Mouse (Mus musculus) kidney, embryonic 16.5 days (tissue): ENCODE measurements around the gene Rgs16. TPM values are rescaled to one million over a fixed set of nuclear protein-coding genes. Genes with fewer than 3 reads are reported as not detected.

Source experiments
- ATAC-seq: fragments of 200-750 bp; cut with Nextera tagmentation; 2 replicates; pipeline ENCODE4 v1.8.0; 2017; ENCODE audit warnings: moderate TSS enrichment; ENCODE audit not compliant: low FRiP score, low TSS enrichment
- H3K27ac ChIP-seq: fragments of 300-500 bp; sonication (generic); 2 replicates; pipeline ENCODE4 v1.5.1; 2014; ENCODE audit warnings: low read length
- H3K27me3 ChIP-seq: fragments of 300-500 bp; sonication (generic); 2 replicates; pipeline ENCODE4 v1.6.1; 2014; ENCODE audit warnings: low read length, control low read depth, mixed read lengths; ENCODE audit not compliant: insufficient read depth
- H3K36me3 ChIP-seq: fragments of 300-500 bp; sonication (generic); 2 replicates; pipeline ENCODE4 v1.6.1; 2014; ENCODE audit warnings: low read length, control low read depth, mixed read lengths; ENCODE audit not compliant: insufficient read depth
- H3K4me1 ChIP-seq: fragments of 300-500 bp; sonication (generic); 2 replicates; pipeline ENCODE4 v1.6.1; 2014; ENCODE audit warnings: low read length, control low read depth, mixed read lengths; ENCODE audit not compliant: insufficient read depth
- H3K4me2 ChIP-seq: fragments of 300-500 bp; sonication (generic); replicated peaks from 2 replicates; pipeline ENCODE4 v1.6.1; 2014; ENCODE audit warnings: low read depth, low read length
- H3K4me3 ChIP-seq: fragments of 300-500 bp; sonication (generic); 2 replicates; pipeline ENCODE4 v1.5.1; 2014; ENCODE audit warnings: mild to moderate bottlenecking, low read length
- H3K9ac ChIP-seq: fragments of 300-500 bp; sonication (generic); replicated peaks from 2 replicates; pipeline ENCODE4 v1.6.1; 2014; ENCODE audit warnings: low read length
- H3K9me3 ChIP-seq: fragments of 300-500 bp; sonication (generic); 2 replicates; pipeline ENCODE4 v1.6.1; 2016; ENCODE audit warnings: low read length, control low read depth
- WGBS: fragments of 180-500 bp; shearing (Covaris S2); extraction: QIAGEN DNeasy Blood & Tissue Kit; methylation state at CpG from one replicate; pipeline ENCODE4 v1.1.7; 2014; 5-methylcytosine and 5-hydroxymethylcytosine counted together
- polyA plus RNA-seq: library from polyadenylated mRNA; unstranded; fragments of >200 nt; fragmentation: Nextera tagmentation; extraction: Ambion mirVana; gene quantifications from 2 replicates; pipeline ENCODE4 v1.2.1, GENCODE M21; 2015

The Rgs16 gene
- polyA plus RNA-seq, 1 experiment from 2014 or later = 4.5 TPM

- Histone ChIP-seq H3K27me3 (peaks cover 24% of the 10 kb centered on the region), H3K9me3 (no peaks in the 10 kb centered on the region), H3K36me3 (no peaks in the 10 kb centered on the region), H3K4me3 (no peak overlapping the region), H3K27ac (no peak overlapping the region), H3K4me1 (peaks cover 9% of the 10 kb centered on the region), H3K4me2 (no peak overlapping the region), H3K9ac (no peak overlapping the region)
- WGBS = 68% methylated on average over 6 of the region's 6 CpGs
- no peak for ATAC-seq
Measured at GRCm38 (mm10) chr1:153736096-153736495, 4.1 kb upstream of the Rgs16 start.

- no peak for ATAC-seq
Measured at GRCm38 (mm10) chr1:153737101-153738085, 2.8 kb upstream of the Rgs16 start.

GRCm38 (mm10) chr1:153739437-153740015 lies 623 bp upstream of the Rgs16 start:
- H3K27ac ChIP-seq = no peak overlapping the region
- H3K4me2 ChIP-seq = peak overlapping the region; percentile 78
- no peak for ATAC-seq
- WGBS = 19% methylated on average over 13 of the region's 13 CpGs
- peak overlapping the region; percentile 47 for H3K4me3 ChIP-seq
- peaks cover 14% of the 10 kb centered on the region for H3K4me1 ChIP-seq
- peaks cover 32% of the 10 kb centered on the region for H3K27me3 ChIP-seq
- H3K36me3 ChIP-seq = 0 out of 2 replicates have a peak, but pooled peaks cover 2% of the 10 kb centered on the region
- H3K9ac ChIP-seq = 0 out of 2 replicates have a peak overlapping the region, but pooled peaks have one; percentile 42
- H3K9me3 ChIP-seq = no peaks in the 10 kb centered on the region

More at GRCm38 (mm10) chr1:153737101-153738085, 2.8 kb upstream of the Rgs16 start:
- no peaks in the 10 kb centered on the region for H3K9me3 ChIP-seq
- H3K4me3 ChIP-seq = no peak overlapping the region
- H3K4me1 ChIP-seq = peaks cover 14% of the 10 kb centered on the region
- no peaks in the 10 kb centered on the region for H3K36me3 ChIP-seq
- H3K27me3 ChIP-seq = peaks cover 32% of the 10 kb centered on the region
- 58% methylated on average over 9 of the region's 9 CpGs for WGBS
- no peak overlapping the region for H3K9ac ChIP-seq
- no peak overlapping the region for H3K4me2 ChIP-seq
- no peak overlapping the region for H3K27ac ChIP-seq

DNA sequence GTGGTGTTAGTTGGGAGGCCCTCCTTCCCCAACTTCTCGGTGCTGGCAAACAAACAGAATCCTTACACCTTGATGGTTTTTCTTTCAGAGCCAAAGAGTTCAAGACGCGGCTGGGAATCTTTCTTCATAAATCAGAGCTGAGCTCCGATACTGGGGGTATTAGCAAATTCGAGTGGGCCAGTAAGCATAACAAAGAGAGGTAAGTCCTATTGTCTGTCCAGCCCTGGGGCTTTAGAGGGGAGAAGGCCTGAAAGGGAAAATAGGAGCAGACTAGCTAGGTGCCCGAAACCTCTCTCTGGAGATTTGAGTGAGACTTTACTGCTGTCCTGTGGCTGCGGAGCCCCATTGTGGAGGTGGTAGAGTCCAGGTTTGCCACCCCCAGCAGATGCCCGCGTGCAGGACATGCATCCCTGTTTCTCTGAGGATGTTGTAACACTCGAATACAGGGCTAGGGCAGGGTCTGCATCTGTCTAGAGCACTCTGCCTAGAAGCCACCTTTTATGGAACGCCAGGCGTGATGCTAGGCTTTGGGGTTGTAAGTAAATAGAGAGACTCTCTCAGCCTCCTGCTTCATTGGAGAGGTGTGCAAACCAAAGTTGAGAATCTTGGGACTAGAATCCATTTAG lies 739 bp downstream of the Rgs16 start:
- Histone ChIP-seq H3K27ac (no peak overlapping the region), H3K4me2 (peak overlapping the region; percentile 78), H3K4me1 (peaks cover 14% of the 10 kb centered on the region), H3K9me3 (no peaks in the 10 kb centered on the region), H3K36me3 (0 out of 2 replicates have a peak, but pooled peaks cover 2% of the 10 kb centered on the region), H3K27me3 (peaks cover 32% of the 10 kb centered on the region), H3K9ac (peak overlapping the region; percentile 29), H3K4me3 (peak overlapping the region; percentile 47)
- no peak for ATAC-seq
- 37% methylated on average over 12 of the region's 12 CpGs for whole genome bisulfite sequencing

DNA sequence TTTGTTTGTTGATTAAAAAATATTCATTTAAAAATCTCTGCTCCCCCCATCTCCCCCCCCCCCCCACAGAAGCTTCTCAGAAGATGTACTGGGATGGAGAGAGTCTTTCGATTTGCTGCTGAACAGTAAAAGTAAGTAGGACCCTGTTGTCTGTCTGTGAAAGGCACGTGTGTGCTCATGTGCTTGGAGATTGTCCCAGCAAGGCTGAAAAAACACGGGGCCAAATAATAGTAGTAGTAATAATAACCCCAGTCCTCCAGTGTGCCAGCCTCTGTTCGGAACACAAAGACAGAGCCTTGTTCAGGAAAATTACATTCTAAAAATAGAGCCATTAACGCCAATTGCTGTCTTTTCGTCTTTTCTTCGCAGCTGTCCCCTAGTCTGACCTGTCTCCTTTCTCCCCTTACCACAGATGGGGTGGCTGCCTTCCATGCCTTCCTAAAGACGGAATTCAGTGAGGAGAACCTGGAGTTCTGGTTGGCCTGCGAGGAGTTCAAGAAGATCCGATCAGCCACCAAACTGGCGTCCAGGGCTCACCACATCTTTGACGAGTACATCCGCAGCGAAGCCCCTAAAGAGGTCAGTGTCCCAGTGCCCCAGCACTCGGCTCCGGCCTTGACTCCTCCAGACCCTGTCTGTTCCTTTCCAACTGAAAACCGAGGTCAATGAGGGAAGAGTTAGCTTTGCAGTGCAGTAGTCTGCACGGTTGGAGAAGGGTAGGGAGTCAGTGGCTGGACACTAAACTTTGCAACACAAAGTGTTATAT lies 1.6 kb downstream of the Rgs16 start:
- no peak for ATAC-seq
- Histone ChIP-seq H3K9ac (0 out of 2 replicates have a peak overlapping the region, but pooled peaks have one; percentile 15), H3K4me1 (peaks cover 14% of the 10 kb centered on the region), H3K27me3 (peaks cover 32% of the 10 kb centered on the region), H3K36me3 (0 out of 2 replicates have a peak, but pooled peaks cover 2% of the 10 kb centered on the region), H3K9me3 (no peaks in the 10 kb centered on the region), H3K27ac (no peak overlapping the region), H3K4me2 (peak overlapping the region; percentile 78), H3K4me3 (peak overlapping the region; percentile 47; the same call in 1 of the 2 replicates)
- WGBS = 65% methylated on average over 18 of the region's 18 CpGs

- no peaks in the 10 kb centered on the region for H3K9me3 ChIP-seq
- H3K9ac ChIP-seq = 0 out of 2 replicates have a peak overlapping the region, but pooled peaks have one; percentile 25
- WGBS = 43% methylated on average over 11 of the region's 11 CpGs
- 0 out of 2 replicates have a peak, but pooled peaks cover 2% of the 10 kb centered on the region for H3K36me3 ChIP-seq
- no peak for ATAC-seq
- H3K27ac ChIP-seq = no peak overlapping the region
- peak overlapping the region; percentile 78 for H3K4me2 ChIP-seq
- peaks cover 27% of the 10 kb centered on the region for H3K27me3 ChIP-seq
- H3K4me1 ChIP-seq = peaks cover 14% of the 10 kb centered on the region
- H3K4me3 ChIP-seq = no peak overlapping the region; the same call in 1 of the 2 replicates
Measured at GRCm38 (mm10) chr1:153742374-153743155, 2.4 kb downstream of the Rgs16 start.

- 0 out of 2 replicates have a peak, but pooled peaks cover 2% of the 10 kb centered on the region for H3K36me3 ChIP-seq
- peaks cover 7% of the 10 kb centered on the region for H3K27me3 ChIP-seq
- H3K4me2 ChIP-seq = no peak overlapping the region
- no peak overlapping the region for H3K4me3 ChIP-seq
- 79% methylated on average over 14 of the region's 14 CpGs for WGBS
- H3K9ac ChIP-seq = no peak overlapping the region
- H3K27ac ChIP-seq = no peak overlapping the region
- no peak for ATAC-seq
- H3K9me3 ChIP-seq = no peaks in the 10 kb centered on the region
- peaks cover 23% of the 10 kb centered on the region for H3K4me1 ChIP-seq
Measured at GRCm38 (mm10) chr1:153746119-153746670, 6.0 kb downstream of the Rgs16 start.

DNA sequence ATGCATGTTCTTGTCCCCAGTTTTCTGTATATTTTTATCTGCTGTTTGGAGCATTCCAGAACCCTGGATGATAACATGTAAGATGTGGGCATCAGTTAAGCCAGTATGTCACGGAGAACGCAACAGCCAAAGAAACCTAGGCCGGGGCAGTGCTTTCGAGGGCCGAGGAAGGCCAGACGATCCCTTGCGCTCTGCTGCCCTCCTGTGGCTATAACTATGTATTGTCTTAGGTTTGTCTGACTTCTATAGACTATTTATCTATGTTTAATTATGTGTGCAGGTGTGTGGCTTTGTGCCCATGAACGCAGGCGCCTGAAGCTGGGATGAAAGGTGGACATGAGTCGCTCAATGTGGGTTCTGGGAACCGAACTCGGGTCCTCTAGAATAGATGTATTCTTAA lies 6.6 kb downstream of the Rgs16 start:
- Histone ChIP-seq H3K36me3 (0 out of 2 replicates have a peak, but pooled peaks cover 2% of the 10 kb centered on the region), H3K4me1 (peaks cover 23% of the 10 kb centered on the region), H3K9ac (no peak overlapping the region), H3K27me3 (peaks cover 3% of the 10 kb centered on the region; the same call in 1 of the 2 replicates), H3K4me3 (no peak overlapping the region), H3K9me3 (no peaks in the 10 kb centered on the region), H3K27ac (no peak overlapping the region), H3K4me2 (no peak overlapping the region)
- no peak for ATAC-seq
- 4% methylated on average over 12 of the region's 12 CpGs for WGBS
